Mouse (Mus musculus) megakaryocyte, embryonic 14.5 days (primary cell): ENCODE measurements at regions not wholly inside any gene's neighbourhood (a gene's known extent, or its start where the extent isn't known, plus 50 kb on each side); places are given as distances from the start of the nearest gene placed in this dataset.

ENCODE experiments used
- H3K27me3 ChIP-seq: replicated peaks from 2 replicates; pipeline ENCODE3; 2012; ENCODE audit warnings: inconsistent platforms
- H3K36me3 ChIP-seq: replicated peaks from 2 replicates; pipeline ENCODE3; 2012; ENCODE audit warnings: low read length, inconsistent platforms, mixed read lengths
- H3K4me1 ChIP-seq: 2 replicates; pipeline ENCODE4 v1.6.1; 2012; ENCODE audit warnings: inconsistent platforms
- H3K4me3 ChIP-seq: replicated peaks from 2 replicates; pipeline ENCODE3; 2012; ENCODE audit warnings: moderate library complexity, mild to moderate bottlenecking, inconsistent platforms
- H3K9me3 ChIP-seq: 2 replicates; pipeline ENCODE4 v1.6.1; 2012; ENCODE audit warnings: inconsistent platforms
- FLI1 ChIP-seq: IDR thresholded peaks from 2 replicates; pipeline ENCODE4 v1.6.1; 2012; ENCODE audit warnings: low read length, inconsistent platforms, mixed read lengths
- GATA1 ChIP-seq: IDR thresholded peaks from 3 replicates; pipeline ENCODE4 v1.6.1; 2012; ENCODE audit warnings: mixed read lengths, low read length, inconsistent platforms, borderline replicate concordance

DNA sequence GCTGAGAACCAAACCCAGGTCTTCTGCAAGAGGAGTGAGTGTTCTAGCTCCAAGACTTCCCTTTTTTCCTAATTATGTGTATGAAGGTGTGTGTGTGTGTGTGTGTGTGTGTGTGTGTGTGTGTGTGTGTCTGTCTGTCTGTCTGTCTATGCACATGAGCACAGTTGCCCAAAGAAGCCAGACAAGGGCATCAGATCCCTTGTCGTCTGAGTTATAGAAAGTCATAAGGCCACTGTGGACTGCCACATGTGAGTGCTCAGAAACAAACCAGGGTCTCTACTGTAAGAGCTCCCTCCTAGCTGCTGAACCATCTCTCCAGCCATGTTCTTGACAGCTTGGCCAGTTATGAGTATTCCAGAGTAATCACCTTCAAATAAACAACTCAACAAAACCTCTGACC is 58.6 kb upstream of the Itga11 start:
- H3K4me1 ChIP-seq, result peaks cover 8% of the 10 kb centered on the region
- TF ChIP-seq FLI1 (no peak), GATA1 (no peak)
- H3K27me3 ChIP-seq, result peaks cover 44% of the 10 kb centered on the region
- no peaks in the 10 kb centered on the region for H3K36me3 ChIP-seq
- H3K9me3 ChIP-seq, result no peaks in the 10 kb centered on the region
- no peak overlapping the region for H3K4me3 ChIP-seq

GRCm38 (mm10) chr9:62620901-62621445 is 56.7 kb upstream of the Itga11 start:
- Histone ChIP-seq H3K9me3 (no peaks in the 10 kb centered on the region), H3K4me3 (no peak overlapping the region), H3K27me3 (peaks cover 35% of the 10 kb centered on the region), H3K4me1 (peaks cover 16% of the 10 kb centered on the region), H3K36me3 (no peaks in the 10 kb centered on the region)
- TF ChIP-seq FLI1, result no peak
- TF ChIP-seq GATA1, result no peak

GRCm38 (mm10) chr9:62622106-62622505 is 55.5 kb upstream of the Itga11 start:
- Histone ChIP-seq H3K36me3 (no peaks in the 10 kb centered on the region), H3K9me3 (no peaks in the 10 kb centered on the region), H3K4me1 (peaks cover 16% of the 10 kb centered on the region), H3K27me3 (peaks cover 28% of the 10 kb centered on the region), H3K4me3 (no peak overlapping the region)
- TF ChIP-seq FLI1 (no peak), GATA1 (no peak)

GRCm38 (mm10) chr9:62624562-62625044 is 53.0 kb upstream of the Itga11 start:
- TF ChIP-seq FLI1 (no peak), GATA1 (no peak)
- Histone ChIP-seq H3K4me3 (no peak overlapping the region), H3K9me3 (peaks cover 7% of the 10 kb centered on the region), H3K27me3 (peaks cover 40% of the 10 kb centered on the region), H3K36me3 (no peaks in the 10 kb centered on the region), H3K4me1 (peaks cover 16% of the 10 kb centered on the region)

DNA sequence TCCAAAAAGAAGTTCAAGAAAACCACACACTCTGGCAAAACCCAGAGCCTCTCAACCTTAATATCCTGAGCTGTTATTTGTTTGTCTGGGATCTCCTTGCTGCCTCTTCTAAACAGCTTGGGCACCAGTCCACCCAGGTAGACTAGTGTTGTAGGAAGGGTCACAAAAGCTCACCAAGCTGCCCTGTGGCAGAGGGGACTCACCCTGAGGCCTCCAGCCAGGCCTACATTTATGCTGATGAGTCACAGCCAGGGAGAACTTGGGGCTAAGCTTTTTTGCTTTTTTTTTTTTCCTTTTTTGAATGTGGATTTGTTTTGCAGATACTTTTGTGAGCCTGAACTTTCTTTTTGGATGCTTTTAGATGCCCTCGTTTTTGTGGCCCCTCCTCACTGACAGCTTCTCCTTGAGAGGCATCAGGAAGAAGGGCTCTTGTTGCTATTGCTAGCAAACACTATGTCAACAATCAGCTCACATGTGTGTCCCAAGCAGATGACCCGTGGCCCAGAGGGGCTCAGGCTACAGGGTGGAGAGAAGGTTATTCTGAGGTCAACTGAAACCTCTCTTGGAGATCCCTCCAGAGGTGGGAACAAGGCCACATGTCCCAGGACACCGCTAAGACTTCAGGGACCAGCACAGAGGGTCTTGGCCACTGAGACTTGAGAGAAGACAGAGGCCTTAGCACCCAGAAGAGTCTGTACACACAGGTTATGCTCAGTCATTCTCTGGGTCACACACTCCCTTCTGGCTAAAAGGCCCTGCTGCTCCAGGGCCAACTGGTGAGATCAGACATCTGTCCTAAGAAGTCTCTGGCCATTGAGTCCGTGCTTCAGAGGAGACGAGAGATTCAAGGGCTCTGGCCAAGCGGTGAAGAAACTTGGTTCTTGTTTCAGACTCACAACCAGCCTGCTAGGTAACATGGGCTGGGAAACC is 50.3 kb upstream of the Itga11 start:
- Histone ChIP-seq H3K27me3 (peaks cover 37% of the 10 kb centered on the region), H3K36me3 (no peaks in the 10 kb centered on the region), H3K4me3 (no peak overlapping the region), H3K4me1 (peaks cover 13% of the 10 kb centered on the region), H3K9me3 (peaks cover 16% of the 10 kb centered on the region)
- TF ChIP-seq GATA1 (no peak), FLI1 (no peak)
